Mouse (Mus musculus) small intestine, adult 2 months (tissue): ENCODE results near the gene Snrnp48.

Source experiments
- CTCF ChIP-seq: fragments of 200-500 bp; IDR thresholded peaks from 2 replicates; pipeline ENCODE4 v1.5.1; 2012; ENCODE audit warnings: low read depth, mild to moderate bottlenecking, control low read depth, inconsistent platforms, low read length, moderate library complexity, mixed read lengths; ENCODE audit not compliant: insufficient replicate concordance, insufficient read length; ENCODE audit errors: extremely low read depth
- POLR2A ChIP-seq: fragments of 200-500 bp; IDR thresholded peaks from 2 replicates; pipeline ENCODE4 v1.6.1; 2012; ENCODE audit warnings: low read depth, mild to moderate bottlenecking, control low read depth, inconsistent platforms, low read length, moderate library complexity

- TF ChIP-seq CTCF (no peak), POLR2A (no peak)
Measured at GRCm38 (mm10) chr13:38162002-38162401, 42.7 kb upstream of the Snrnp48 start.
